Mouse (Mus musculus): ENCODE results near the gene Oas1g. TPM values are rescaled to one million over a fixed set of nuclear protein-coding genes. Genes with fewer than 3 reads are reported as not detected.
"Not testable (repeated sequence)": the region's sequence is repeated elsewhere in the genome, so short reads cannot be mapped to it uniquely, and the experiment has no call there.

Gene Oas1g
- polyA plus RNA-seq (2015; fragmentation: Nextera tagmentation; extraction: Ambion mirVana): 1.5 and 2.6 TPM in 2 replicates

DNA sequence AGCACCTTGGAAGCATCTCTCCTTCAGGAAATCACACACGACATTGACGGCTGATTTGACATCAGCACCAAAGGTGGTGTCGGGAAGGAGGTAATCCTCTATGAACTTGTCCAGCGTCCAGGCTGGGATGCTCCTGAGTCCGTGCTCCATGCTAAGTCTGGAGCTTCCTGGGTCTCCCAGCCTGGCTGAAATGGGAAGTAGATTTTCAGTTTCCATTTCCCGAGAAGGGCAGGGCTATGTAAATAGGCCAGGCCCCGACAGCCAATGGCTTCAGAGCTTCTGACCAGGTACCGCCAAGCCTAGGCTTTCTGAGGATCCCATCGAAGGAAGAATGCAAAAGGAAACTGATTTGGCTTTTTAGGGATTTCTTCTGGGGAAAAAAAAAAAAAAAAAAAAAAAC lies at the start of gene Oas1g:
TSS of gene Oas1g (minus strand) at position 201 of the 400 bp plus-strand sequence.
- peak; percentile 80 for ATAC-seq
- H3K27me3 ChIP-seq (replicated peaks; ENCODE audit: control insufficient read depth, insufficient read depth, low read length); H3K27ac ChIP-seq (ENCODE audit: low read length); H3K4me3 ChIP-seq (ENCODE audit: low read length); H3K4me1 ChIP-seq (ENCODE audit: control insufficient read depth, insufficient read depth, low read length); H3K9me3 ChIP-seq (ENCODE audit: control insufficient read depth, low read length); H3K36me3 ChIP-seq (ENCODE audit: control insufficient read depth, insufficient read depth, low read length); H3K9ac ChIP-seq (ENCODE audit: low read depth, low read length): not testable (repeated sequence)
- 15% methylated on average over 5 of the region's 9 CpGs for WGBS
- 0 out of 2 replicates have a peak within 1 kb of the TSS, but pooled peaks have one; percentile 16 for H3K4me2 ChIP-seq (ENCODE audit: low read depth, low read length)

DNA sequence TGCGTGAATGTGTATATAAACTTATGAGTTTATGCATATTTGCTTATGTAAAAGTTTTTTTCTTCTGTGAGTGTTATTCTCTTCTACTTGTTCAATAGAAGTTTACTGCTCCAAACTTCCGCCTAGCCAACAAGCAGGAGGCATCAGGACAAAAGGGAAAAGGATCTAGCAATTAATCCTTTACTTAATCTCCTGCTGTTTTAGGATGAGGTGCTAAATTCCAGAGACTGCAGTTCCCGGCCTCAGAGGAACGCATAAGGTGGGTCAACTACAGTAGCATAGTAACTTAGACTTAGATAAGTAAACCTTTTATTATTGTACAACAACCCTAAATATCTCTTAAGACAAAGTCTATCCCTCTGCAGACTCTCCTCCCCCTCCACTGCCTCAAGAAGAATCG lies 46.6 kb upstream of the Oas1g start:
- 23% methylated on average over 5 of the region's 5 CpGs for WGBS

GRCm38 (mm10) chr5:120927036-120927435 lies 39.6 kb upstream of the Oas1g start:
- Histone ChIP-seq H3K4me1 (ENCODE audit: control insufficient read depth, insufficient read depth, low read length) (peaks cover 3% of the 10 kb centered on the region; the same call in 1 of the 2 replicates), H3K9me3 (ENCODE audit: control insufficient read depth, low read length) (no peaks in the 10 kb centered on the region), H3K27ac (ENCODE audit: low read length) (no peak overlapping the region), H3K9ac (ENCODE audit: low read depth, low read length) (no peak overlapping the region), H3K4me2 (ENCODE audit: low read depth, low read length) (no peak overlapping the region), H3K36me3 (ENCODE audit: control insufficient read depth, insufficient read depth, low read length) (no peaks in the 10 kb centered on the region), H3K4me3 (ENCODE audit: low read length) (no peak overlapping the region), H3K27me3 (replicated peaks; ENCODE audit: control insufficient read depth, insufficient read depth, low read length) (no peaks in the 10 kb centered on the region)
- no peak for ATAC-seq
- WGBS: 21% methylated on average over 1 of the region's 1 CpGs

More for the DNA sequence above, 46.6 kb upstream of the Oas1g start:
- Histone ChIP-seq H3K9ac (ENCODE audit: low read depth, low read length) (no peak overlapping the region), H3K36me3 (ENCODE audit: control insufficient read depth, insufficient read depth, low read length) (no peaks in the 10 kb centered on the region), H3K4me1 (ENCODE audit: control insufficient read depth, insufficient read depth, low read length) (no peaks in the 10 kb centered on the region; the same call in none of the 2 replicates), H3K9me3 (ENCODE audit: control insufficient read depth, low read length) (no peaks in the 10 kb centered on the region), H3K4me2 (ENCODE audit: low read depth, low read length) (no peak overlapping the region), H3K4me3 (ENCODE audit: low read length) (no peak overlapping the region), H3K27ac (ENCODE audit: low read length) (no peak overlapping the region), H3K27me3 (replicated peaks; ENCODE audit: control insufficient read depth, insufficient read depth, low read length) (no peaks in the 10 kb centered on the region)
- no peak for ATAC-seq

DNA sequence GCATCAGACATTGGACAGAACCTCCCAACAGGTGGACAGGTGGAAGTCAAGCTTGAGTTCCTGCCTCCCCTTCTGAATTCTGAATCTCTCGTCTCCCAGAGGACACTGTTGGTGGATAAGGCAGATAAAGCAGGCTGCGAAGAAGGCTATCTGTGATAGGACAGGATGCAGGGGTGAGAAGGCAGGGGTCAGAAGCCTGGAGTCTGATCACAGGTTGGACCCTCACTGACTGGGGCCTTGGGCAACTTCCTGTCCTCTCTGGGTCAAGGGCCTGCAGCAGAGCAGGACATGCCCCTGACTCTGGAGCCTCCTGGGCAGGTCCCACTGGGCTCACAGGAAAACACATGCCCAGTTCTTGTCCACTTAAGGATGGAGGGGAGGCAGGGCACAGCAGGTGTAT lies 38.9 kb upstream of the Oas1g start:
- H3K4me1 ChIP-seq (ENCODE audit: control insufficient read depth, insufficient read depth, low read length); H3K27me3 ChIP-seq (replicated peaks; ENCODE audit: control insufficient read depth, insufficient read depth, low read length); H3K4me3 ChIP-seq (ENCODE audit: low read length); H3K9me3 ChIP-seq (ENCODE audit: control insufficient read depth, low read length); H3K4me2 ChIP-seq (ENCODE audit: low read depth, low read length); H3K36me3 ChIP-seq (ENCODE audit: control insufficient read depth, insufficient read depth, low read length); H3K9ac ChIP-seq (ENCODE audit: low read depth, low read length); ATAC-seq; H3K27ac ChIP-seq (ENCODE audit: low read length): not testable (repeated sequence)
- 69% methylated on average over 2 of the region's 2 CpGs for WGBS

GRCm38 (mm10) chr5:120924520-120924919 lies 37.1 kb upstream of the Oas1g start:
- H3K36me3 ChIP-seq (ENCODE audit: control insufficient read depth, insufficient read depth, low read length); H3K9me3 ChIP-seq (ENCODE audit: control insufficient read depth, low read length); H3K27me3 ChIP-seq (replicated peaks; ENCODE audit: control insufficient read depth, insufficient read depth, low read length); H3K4me1 ChIP-seq (ENCODE audit: control insufficient read depth, insufficient read depth, low read length); H3K9ac ChIP-seq (ENCODE audit: low read depth, low read length); H3K4me2 ChIP-seq (ENCODE audit: low read depth, low read length); H3K4me3 ChIP-seq (ENCODE audit: low read length): not testable (repeated sequence)
- peak overlapping the region; percentile 66 for H3K27ac ChIP-seq (ENCODE audit: low read length)
- WGBS: 67% methylated on average over 4 of the region's 4 CpGs
- ATAC-seq: peak; percentile 74

- Histone ChIP-seq H3K4me1 (ENCODE audit: control insufficient read depth, insufficient read depth, low read length) (peaks cover 3% of the 10 kb centered on the region; the same call in 1 of the 2 replicates), H3K27ac (ENCODE audit: low read length) (peak overlapping the region; percentile 66), H3K36me3 (ENCODE audit: control insufficient read depth, insufficient read depth, low read length) (no peaks in the 10 kb centered on the region), H3K9ac (ENCODE audit: low read depth, low read length) (no peak overlapping the region), H3K4me2 (ENCODE audit: low read depth, low read length) (no peak overlapping the region), H3K4me3 (ENCODE audit: low read length) (no peak overlapping the region), H3K27me3 (replicated peaks; ENCODE audit: control insufficient read depth, insufficient read depth, low read length) (no peaks in the 10 kb centered on the region), H3K9me3 (ENCODE audit: control insufficient read depth, low read length) (no peaks in the 10 kb centered on the region)
- ATAC-seq: peak; percentile 85
- 46% methylated on average over 4 of the region's 4 CpGs for WGBS
Observed at GRCm38 (mm10) chr5:120923969-120924368, 36.6 kb upstream of the Oas1g start.

DNA sequence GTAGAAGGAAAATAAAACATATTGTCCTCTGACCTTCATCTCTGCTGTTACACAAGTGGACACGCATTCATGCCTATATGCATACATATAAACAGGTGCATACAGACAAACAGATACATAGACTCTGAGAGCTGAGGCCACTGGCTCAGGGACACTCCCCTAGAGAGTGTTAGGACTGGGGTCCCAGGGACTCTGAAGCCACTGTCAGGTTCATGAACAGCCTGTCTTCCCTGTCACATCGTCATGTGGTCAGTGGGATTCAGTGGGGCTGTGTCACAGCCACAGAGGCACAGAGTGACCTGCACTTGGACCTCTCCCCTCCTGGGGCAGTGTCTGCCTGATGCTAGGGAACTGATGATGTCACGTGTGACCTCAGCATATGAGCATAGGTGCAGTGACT lies 32.9 kb upstream of the Oas1g start:
- H3K4me1 ChIP-seq (ENCODE audit: control insufficient read depth, insufficient read depth, low read length): no peaks in the 10 kb centered on the region
- no peak overlapping the region for H3K9ac ChIP-seq (ENCODE audit: low read depth, low read length)
- H3K9me3 ChIP-seq (ENCODE audit: control insufficient read depth, low read length): no peaks in the 10 kb centered on the region
- 77% methylated on average over 3 of the region's 3 CpGs for WGBS
- no peak overlapping the region for H3K4me2 ChIP-seq (ENCODE audit: low read depth, low read length)
- ATAC-seq: no peak
- H3K27ac ChIP-seq (ENCODE audit: low read length): no peak overlapping the region
- H3K36me3 ChIP-seq (ENCODE audit: control insufficient read depth, insufficient read depth, low read length): no peaks in the 10 kb centered on the region
- no peak overlapping the region for H3K4me3 ChIP-seq (ENCODE audit: low read length)
- no peaks in the 10 kb centered on the region for H3K27me3 ChIP-seq (replicated peaks; ENCODE audit: control insufficient read depth, insufficient read depth, low read length)

DNA sequence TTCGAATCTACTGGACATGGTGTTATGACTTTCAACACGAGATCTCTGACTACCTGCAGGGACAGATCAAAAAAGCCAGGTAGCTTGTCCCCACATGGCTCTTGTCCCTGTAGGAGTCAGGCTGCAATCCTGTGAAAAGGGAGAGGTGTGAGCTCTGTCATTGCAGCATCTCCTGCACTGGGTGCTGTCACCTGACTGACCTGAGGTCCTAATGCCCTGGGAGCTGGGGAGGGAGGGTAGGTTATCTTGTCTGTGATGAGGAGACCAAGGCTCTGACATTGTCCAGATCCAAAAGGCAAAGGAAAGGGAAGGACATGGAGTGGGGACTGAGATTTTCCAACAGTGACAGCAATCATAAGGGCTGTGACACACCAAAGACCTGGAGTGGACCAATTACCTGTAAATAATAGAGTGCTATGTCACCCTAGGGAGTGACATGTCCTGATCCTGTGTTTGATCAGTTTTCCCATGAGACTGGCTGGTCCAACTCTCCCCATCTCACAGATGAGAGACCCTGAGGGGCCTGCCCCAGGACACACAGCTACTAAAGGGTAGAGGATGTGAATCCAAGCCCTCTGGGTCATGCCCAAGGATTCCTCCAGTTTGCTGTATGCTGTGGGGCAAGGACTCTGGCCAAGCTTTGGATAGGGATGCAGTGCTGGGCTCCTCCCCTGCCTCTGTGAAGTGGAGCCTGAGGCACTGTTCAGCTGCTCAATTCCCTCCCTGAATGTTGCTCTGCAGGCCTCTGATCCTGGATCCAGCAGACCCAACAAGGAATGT lies 31.9 kb upstream of the Oas1g start:
- 73% methylated on average over 2 of the region's 2 CpGs for WGBS
- not testable (repeated sequence) for H3K4me3 ChIP-seq (ENCODE audit: low read length); H3K27me3 ChIP-seq (replicated peaks; ENCODE audit: control insufficient read depth, insufficient read depth, low read length); H3K27ac ChIP-seq (ENCODE audit: low read length); H3K4me1 ChIP-seq (ENCODE audit: control insufficient read depth, insufficient read depth, low read length); H3K36me3 ChIP-seq (ENCODE audit: control insufficient read depth, insufficient read depth, low read length); H3K9me3 ChIP-seq (ENCODE audit: control insufficient read depth, low read length); H3K9ac ChIP-seq (ENCODE audit: low read depth, low read length); H3K4me2 ChIP-seq (ENCODE audit: low read depth, low read length); ATAC-seq

DNA sequence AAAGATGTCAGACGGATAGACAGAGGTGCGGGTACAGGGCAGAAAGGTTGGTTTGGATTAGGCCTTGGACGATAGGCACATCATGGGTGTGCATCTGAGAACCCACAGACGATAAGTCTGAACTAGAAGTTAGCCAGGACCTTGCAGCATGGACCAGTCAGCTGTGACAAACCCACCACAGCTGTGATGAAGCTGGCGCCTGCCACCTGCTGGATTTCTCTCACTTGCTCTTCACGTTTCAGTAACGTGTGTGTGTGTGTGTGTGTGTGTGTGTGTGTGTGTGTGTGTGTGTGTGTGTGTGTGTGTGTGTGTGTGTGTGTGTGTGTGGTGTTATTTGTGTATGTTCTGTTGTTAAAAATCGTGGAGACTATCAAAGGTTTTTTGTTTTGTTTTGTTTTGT lies 26.8 kb upstream of the Oas1g start, which contains the start of gene Oas1d:
TSS of gene Oas1d (plus strand) at position 333 of the 400 bp plus-strand sequence.
- not testable (repeated sequence) for H3K27ac ChIP-seq (ENCODE audit: low read length); H3K4me3 ChIP-seq (ENCODE audit: low read length); ATAC-seq; H3K4me1 ChIP-seq (ENCODE audit: control insufficient read depth, insufficient read depth, low read length); H3K27me3 ChIP-seq (replicated peaks; ENCODE audit: control insufficient read depth, insufficient read depth, low read length); H3K4me2 ChIP-seq (ENCODE audit: low read depth, low read length); H3K9me3 ChIP-seq (ENCODE audit: control insufficient read depth, low read length); H3K36me3 ChIP-seq (ENCODE audit: control insufficient read depth, insufficient read depth, low read length); H3K9ac ChIP-seq (ENCODE audit: low read depth, low read length)
- WGBS: 37% methylated on average over 8 of the region's 8 CpGs

Measured in intestine, embryonic 16.5 days (tissue).